Mouse (Mus musculus) ES-E14 (cell line): ENCODE results near the gene Pycard.

Source experiments
- HCFC1 ChIP-seq: IDR thresholded peaks from 2 replicates; pipeline ENCODE4 v1.6.1; 2012; ENCODE audit warnings: low read length, inconsistent platforms, borderline replicate concordance; ENCODE audit not compliant: insufficient read depth
- ZC3H11A ChIP-seq: IDR thresholded peaks from 2 replicates; pipeline ENCODE4 v1.6.1; 2012; ENCODE audit warnings: low read depth, mild to moderate bottlenecking, inconsistent platforms, low read length, borderline replicate concordance

DNA sequence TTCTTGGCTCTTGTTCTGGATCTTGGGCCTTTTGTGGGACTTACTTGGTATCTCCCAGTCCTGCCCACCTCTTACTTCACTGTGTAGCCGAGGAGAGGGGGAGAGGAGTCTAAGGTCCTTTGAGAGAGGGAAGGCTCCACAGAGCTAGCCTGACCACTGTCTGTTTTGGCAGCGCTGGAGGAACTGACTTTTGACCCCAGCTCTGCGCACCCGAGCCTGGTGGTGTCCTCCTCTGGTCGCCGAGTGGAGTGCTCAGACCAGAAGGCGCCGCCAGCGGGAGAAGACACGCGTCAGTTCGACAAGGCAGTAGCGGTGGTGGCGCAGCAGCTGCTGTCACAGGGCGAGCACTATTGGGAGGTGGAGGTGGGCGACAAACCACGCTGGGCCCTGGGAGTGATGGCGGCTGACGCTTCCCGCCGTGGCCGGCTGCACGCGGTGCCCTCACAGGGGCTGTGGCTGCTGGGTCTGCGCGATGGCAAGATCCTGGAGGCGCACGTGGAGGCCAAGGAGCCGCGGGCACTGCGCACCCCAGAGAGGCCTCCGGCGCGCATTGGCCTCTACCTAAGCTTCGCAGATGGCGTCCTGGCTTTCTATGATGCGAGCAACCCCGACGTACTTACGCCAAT is 16.2 kb upstream of the Pycard start:
- no peak for TF ChIP-seq HCFC1
- TF ChIP-seq ZC3H11A, result no peak
